Mouse (Mus musculus): Measurements from ENCODE around the gene Pax7.

Pax7 gene

DNA sequence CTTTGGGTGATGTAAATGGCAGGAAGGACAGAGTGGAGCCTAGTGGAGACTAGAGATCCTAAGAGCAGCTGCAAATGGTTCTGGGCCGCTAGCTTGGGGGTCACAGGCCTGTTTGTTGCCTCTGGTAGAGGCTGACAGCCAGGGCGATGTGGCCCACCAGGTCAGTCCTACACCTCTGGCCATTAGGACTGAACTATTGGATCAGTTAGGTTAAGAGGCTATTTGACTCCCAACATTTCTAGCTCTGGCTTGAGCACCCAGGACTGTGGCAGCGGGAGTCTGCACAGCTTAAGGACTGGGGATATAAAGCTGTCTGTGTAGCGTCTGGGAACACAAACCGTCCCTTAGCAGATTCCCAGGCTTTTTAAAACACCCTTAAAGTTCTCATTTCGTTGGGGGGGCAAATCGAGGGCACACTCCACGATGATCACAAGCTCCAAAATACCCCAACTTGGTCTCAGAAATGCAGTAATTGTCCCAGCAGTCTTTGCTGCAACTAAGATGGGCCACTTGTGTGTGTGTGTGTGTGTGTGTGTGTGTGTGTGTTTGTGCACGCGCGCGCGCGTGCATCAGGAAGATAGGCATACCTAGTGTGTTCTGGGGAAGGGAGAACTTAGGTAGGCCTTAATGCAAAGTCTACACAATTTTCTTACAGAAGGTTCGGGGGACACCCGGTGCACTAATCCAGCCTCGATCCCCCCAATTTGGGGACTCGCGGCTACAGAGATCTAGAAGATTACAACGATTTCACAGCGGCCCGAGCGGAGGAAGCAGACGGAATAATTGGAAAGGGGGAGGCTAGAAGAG lies 2.5 kb downstream of the Pax7 start:
- DNase-seq = no peak

DNA sequence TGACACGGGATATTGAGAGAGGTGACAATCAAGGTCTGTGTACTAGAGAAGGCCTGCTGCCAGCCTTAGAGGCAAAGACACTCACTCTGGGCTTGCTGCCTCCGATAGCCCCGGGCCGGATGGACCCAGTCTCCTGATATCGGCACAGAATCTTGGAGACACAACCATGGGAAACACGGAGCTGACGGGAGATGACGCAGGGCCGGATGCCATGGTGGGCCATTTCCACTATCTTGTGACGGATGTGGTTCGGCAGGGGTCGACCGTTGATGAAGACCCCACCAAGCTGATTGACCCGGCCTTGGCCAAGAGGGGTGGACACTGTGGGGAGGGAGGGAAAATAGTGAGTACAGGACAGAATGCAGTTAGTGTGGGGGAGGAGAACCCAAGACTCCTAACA lies 3.3 kb downstream of the Pax7 start:
- DNase-seq = no peak

DNA sequence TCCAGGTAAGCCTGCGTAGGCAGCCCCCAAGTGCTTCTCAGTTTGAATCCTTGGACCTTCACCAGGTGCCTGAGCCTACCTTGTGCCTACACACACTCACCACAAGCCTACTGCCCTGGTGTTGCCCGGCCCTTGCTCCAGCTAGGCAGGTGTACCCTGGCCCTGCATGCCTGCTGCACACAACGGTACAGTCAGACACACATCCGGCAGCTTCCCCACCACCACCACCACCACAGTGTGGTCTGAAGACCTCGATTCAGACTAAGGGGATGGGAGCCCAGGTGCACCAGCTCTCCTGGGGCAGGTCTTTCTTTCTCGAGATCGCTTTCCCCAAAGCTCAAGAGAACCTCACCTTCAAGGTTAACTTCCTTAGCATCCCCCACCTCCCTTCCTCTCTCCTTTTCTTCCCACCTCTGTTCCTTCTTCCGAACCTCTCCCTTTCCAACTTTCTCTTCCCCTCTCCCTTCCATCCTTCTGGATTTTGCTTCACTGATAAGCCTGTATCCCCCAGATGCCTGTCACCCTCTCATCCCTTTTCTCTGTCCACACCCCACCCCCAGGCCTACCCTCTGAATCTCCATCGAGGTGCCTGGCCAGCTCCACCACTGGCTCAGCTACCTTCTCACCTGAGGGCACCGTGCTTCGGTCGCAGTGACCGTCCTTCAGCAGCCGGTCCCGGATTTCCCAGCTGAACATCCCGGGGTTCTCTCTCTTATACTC lies 4.3 kb downstream of the Pax7 start:
- DNase-seq = no peak

DNA sequence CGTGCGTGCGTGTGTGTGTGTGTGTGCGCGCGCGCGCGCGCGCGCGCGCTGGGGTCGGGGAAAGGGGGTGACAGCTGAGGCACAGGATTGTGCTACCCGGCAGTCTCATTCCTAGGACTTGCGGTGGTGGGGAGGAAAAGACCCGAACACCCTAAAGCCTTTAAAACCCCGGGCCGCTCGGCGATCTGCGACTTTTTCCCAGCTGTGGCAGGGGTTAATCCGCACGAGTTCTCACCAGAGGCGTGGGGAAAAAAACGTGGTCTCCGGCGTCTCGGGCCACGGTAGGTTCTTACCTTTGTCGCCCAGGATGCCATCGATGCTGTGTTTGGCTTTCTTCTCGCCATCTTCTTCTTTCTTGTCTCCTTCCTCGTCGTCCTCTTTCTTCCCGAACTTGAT lies 5.0 kb downstream of the Pax7 start:
- no peak for DNase-seq

DNA sequence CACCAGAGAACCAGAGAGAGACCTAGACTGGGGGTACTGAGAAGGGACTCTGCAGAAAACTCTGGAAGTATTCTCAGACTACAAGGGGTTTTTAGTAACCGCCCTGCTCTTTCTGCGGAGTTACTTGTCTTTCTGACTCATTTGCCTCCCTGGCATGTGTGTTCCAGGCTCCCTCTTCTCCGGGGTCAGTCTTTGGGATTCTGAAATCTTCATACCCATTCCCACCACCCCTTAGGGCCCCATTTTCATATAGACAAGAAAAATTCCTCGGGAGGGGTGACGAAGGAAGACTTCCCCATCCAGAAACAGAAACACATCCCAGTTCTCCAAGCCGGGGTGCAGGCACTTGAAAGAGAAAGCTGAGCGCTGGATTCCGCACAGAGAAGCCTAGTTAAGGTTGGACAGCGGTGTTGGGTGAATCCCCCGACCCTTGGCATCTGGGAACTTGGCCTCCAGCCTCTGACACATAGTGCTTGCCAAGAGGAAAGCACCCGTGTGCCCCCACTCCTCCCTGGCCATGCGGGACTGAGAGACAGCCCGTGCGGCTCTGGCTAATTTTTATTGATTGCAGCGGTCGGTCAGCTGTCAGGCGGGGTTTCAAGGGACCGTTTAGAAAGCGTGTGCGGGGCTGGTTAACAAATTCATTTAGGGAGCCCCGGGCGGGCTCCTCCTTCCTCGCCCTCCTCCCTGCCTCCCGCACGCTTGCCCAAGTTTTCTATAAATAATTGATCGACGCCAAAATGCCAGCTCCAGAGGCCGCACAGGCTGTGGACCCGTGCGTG lies 5.6 kb downstream of the Pax7 start:
- DNase-seq = no peak

DNA sequence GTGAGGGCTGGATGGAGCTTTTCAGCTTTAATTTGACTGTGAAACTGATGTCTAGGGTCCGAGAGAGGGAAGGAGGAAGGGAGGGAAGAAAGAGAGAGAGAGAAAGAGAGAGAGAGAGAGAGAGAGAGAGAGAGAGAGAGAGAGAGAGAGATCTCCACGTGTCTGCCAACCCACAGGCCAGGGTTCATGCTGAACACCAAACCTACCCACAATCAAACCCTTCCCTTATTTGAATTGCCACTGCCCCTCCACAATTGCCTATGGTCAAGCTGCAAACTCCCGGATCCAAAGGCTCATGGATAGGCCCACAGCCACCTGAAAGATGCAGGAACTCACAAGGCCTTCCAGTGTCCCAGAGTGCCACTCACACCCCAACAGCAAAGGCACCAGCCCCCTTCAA lies 7.1 kb downstream of the Pax7 start:
- DNase-seq = no peak

DNA sequence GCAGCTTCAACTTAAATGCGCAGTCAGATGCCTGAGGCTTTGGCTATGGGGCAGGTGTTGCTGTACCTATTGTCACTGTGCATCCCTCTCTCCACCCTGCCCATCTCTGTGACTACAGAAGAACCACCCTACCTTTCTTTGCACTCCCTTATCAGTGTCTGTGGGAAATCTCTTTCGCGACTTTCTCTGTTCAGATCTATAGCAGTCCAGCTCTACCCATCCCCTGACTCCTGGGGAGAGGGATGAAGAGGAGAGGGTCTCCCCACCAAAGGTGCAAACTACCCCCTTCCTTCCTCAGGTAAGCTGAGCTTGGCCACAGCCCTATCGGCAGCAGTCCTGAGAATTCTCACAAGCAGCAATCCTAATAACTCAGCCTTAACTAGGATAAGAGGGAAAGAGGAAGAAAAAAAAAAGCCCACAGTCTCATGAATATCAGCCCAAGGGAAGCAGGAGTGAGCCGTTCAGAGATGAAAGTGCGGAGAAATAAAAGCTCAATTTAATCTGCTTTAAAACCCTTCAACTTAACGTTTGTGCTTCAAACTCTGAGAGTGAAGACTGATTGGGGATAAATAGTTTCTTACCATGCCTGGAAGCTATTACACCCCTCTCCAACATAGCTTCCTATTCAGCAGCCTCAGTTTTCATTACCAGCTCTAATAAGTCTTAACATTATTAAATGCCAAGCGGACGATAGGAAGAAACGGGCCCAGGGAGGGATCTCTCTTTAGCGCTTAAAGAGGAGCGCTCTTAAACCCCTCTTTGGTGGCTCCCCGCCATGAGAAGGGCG lies 7.8 kb downstream of the Pax7 start:
- DNase-seq = no peak

DNA sequence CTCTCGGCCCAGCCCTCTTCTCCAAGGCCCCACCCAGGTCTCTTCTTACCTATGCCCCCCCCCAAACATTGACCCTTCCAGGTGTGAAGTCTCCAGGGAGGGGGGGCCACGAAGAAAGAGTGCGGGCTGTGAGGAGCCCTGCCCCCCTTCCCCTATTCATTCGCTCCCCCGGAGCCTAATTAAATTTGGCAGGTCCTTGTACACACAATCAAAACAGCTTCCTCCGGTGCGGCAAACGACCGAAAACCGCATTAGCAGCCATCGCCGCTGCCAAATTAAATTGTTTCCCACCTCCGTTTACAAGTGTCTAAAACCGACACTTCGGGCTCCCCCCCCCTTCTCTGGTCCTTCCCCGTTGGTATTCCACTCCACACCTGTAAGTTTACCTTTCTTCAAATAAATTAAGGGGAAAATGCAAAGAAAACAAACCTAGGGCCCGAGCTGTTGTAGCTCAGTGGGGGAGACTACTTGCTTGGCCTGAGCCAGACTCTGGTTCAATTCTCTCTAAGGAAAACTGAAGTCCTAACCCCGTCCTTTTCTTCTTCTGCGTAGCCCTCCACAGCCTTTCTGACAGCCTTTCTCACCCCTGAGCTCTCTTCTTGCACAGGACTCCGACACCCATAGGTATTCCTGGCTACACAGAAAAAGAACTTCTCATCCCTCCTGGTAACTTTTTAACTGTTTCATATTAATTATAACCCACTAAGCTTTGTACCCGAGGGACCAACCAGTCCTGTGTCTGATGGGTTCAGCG lies 8.6 kb downstream of the Pax7 start:
- peak; percentile 55 for DNase-seq

DNA sequence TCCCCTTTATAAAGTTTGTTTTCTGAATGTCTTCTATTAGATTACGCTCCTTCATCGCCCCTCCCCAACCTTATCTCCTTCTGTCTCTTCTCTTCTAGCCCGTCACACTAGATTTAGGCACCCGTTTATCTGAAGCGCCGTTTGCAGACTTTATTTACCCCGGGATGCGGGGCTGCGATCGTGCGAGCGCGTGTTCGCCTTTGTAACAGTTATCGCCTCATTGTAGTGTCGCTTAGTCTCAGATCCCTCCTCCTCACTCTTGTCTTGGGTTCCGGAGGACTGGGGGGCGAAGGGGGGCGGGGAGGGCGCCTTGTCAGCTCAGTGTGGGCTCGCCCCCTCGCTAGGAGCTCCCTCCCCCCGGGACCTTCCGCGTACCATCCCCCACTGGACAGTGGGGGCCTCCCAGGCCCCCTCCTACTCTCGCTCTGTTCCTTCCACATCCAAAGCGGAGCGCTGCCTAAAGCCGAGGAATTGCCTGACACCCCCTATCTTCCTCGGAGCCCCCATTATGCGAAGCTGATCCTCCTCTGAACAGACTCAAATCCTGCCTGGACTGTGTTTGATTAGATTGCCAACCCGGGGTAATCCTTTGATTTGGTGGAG lies 9.4 kb downstream of the Pax7 start:
- DNase-seq = no peak

DNA sequence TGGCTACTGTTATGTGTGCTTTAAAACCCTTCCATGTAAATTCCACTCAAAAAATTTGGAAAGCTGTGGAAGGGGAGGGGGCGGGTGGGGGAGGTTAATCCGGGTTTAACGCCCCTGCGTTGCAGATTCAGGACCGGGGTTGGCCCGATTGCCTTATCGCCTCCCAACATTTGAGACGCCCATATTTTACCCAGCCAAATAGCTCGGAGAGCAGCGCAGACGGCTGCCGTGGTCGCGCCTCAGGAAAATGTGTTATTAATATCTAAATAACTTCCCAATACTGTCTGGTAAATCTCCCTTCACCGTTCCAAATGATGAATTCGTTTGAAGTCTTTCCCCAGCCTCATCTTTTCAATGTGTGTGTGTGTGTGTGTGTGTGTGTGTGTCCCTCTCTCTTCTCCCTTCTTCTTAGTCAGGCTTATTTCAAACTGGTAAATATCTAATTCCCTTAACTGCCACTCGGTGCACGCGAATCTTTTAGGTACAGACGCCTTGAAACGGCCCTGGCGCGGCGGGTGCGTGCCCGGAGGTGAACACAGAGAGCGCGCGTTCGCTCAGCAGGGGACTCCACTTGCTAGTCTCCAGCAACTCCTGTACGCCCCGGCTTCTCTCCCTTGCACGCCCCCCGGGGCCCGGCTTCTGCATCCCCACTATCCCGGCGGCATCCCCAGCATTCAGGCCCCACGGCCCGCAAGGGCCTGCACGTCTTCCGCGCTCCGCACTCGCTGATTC lies 10.0 kb downstream of the Pax7 start:
- DNase-seq = no peak

DNA sequence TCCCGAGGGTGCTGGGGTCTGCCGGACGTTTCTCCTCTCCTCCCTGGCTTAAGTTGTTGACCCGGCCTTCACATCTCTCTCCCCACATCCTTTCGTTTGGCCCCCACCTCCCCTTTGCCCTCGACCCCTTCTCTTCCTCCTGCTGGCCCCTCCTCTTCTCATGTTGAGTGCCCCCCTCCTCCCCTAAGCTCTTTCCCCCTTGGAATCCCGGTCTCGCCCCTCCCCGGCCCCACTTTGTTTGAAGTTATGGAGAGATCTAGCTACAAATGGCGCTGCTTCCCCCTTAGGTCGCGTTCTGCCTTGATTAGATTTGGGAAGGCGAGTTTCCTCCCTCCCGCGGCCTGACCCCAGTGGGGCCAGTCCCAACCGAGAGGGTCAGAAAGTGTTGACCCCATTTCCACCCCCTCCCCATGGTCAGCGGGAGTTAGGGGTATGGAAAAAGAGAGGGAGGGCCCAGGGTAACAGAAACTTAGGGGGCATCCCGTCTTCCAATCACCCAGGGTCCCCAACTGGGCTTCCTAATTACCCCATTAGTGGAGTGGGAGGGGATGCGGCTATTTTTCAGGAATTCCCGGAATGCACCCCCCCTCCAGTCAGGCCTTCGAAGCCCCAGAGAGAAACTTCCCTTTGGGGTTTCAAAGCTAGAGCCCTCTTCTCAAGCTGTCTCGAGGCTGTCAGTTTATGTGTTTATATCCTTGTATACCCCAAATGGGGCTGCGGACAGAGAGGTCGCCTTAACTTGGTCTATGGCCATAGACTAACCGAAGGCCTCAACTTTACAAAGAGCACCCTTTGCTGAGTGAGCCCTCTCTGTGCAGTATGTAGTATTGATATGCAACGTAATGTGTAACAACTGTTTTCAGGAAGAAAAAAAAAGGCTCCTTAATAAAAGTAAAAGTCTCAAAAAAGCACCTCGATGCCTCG lies 10.9 kb downstream of the Pax7 start:
- no peak for DNase-seq

DNA sequence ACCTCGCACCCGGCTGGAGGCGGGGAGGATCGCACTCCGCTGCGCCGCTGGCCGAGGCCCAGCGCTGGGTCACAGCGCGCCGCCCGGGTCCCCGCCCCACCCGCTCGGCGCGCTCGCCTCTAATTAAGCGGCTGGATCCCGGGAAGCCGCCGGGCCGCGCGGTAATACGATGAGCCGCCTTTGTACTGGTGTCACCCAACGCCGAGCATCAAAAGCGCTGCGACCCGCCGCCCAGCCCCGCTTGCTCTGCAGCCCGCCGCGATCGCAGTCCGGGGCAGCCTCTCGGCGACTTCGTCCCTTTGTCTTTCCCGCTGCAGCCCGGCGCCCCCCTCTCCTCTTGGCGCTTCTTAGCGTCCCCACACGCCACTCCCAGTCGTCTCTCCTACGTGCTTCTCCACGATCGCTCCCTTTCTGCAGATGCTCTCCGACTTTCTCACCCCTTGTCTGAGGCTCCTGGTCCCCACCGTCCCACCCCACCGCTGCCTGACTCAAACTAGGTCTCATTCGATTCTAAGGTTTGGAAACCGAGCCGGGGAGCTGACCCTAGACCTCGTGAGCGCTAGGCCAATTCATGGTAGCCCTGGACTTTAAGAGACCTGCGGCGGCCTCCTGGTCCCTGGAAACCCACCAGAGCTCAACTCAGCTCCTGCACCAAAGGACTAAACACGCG lies 11.7 kb downstream of the Pax7 start:
- no peak for DNase-seq

DNA sequence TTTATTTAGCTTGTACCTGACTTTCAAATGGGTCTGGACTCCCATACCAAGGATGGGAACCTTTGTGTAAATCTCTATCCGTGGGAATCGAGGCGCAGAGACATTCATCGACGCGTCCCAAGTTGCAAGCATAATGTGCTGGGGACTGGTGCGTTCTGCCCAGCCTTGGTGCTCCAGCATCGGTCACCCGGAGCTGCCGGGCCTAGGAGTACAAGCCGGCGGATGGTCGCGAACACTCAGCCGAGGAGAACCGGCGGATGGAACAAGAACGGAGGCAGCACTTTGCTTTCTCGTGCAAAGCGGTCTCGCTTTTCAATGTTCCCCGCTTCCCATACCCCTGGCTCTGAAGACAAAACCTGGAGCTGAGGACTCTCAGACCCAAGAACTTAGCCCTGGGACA lies 12.3 kb downstream of the Pax7 start:
- DNase-seq = no peak

DNA sequence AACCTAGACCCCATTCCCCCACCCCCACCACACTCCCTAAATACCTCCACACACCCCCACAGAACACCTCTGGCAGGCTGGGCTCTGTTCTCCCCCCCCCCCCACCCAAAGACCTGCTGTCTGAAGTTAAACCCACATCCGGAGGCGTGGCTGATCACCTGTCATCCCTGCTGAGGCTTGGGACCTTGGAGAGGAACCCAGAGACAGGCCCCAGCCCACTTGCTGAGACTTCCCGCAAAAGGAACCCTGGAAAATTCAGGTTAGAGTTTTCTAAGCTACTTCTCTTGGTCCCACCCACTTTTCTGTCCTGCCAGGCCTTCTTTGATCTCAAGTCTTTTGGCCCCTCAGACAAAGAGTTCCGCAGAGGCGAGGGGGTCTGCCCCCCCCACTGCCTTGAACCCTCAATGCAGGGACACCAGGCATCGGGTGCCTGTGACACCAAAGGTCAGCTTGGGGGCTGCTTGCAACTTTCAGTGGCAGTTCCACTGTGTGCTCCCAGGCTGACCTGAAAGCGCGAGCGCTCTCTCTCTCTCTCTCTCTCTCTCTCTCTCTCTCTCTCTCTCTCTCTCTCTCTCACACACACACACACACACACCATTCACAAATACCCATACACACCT lies 13.8 kb downstream of the Pax7 start:
- no peak for DNase-seq

DNA sequence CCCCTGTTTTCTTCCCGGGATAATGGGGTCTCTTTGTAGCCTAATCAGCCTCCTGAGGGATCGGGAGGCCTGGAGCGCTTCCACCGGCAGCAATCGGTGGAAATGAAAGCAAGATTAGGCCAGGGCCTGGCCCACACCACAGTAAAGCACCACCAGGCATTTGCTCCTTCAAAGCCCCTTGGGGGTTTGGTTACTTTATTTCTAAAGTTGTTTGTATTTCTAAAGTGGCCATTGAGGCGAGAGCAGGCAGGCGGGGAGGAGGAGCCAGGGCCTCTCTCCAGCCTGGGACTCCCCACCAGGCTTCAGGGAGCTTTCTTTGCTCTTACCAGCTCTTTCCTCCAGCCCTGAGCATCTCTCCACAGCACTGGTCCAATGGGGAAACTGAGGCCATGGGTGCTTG lies 15.2 kb downstream of the Pax7 start:
- DNase-seq = no peak

DNA sequence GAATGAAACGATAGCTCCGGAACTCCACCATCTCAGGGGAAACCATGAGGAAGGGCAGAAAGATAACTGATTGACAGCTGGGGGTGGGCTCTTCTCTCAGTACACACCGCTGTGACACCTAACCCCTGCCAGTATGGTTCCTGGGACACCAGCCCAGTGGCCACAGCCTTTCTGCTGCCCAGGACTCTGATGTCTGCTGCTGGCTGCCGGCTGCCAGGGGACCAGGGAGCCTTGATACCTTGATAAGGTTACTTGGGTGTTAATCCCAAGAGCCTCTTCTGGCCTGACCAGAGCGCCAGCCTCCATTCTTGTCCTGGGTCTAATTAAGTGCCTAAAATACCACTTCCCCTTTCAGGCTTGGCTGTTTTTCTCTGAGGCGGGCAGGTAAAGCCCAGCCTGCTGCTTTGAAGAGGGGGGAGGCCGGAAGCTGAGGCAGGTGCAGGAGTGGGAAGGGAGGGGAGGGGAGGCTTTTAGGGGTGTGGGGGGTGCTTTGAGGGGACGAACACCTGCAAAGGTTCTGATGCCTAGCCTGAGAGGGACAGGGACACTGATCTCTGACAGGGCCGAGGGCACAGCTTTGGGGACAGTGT lies 19.9 kb downstream of the Pax7 start:
- DNase-seq = no peak

DNA sequence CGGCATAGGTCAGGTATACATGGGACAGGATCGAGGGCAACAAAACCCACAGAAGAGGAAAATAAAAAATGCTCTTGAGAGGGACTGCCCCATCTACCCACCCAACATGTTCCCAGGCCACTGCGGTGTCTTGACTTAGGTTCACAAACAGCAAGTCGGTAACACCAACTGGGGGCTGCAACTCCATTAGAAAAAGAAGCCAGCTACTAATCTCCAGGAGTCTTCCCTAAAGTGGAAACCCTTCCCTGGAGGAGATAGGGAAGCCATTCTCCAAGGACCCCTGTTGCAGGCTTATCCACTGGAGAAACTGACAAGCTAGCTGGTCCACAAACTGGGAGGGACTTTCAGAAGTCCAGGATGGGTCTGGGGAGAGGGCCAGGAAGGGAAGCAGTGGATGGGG lies 21.4 kb downstream of the Pax7 start:
- no peak for DNase-seq

DNA sequence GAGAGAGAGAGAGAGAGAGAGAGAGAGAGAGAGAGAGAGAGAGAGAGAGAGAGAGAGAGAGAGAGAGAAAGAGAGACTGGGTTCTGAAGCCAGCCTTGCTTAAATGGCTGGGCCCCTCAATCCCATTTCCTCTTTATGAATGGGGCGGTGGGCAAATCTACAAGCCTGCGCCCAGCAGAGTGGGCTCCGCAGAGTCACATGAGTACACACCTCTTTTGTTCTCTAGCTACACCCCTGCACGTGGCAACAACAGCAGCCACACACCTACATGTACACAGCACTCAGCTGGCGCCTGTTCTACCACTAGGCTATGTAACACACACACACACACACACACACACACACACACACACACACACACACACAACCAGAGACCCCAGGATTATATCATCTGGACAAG lies 21.9 kb downstream of the Pax7 start:
- DNase-seq = no peak
